Mouse (Mus musculus) activated CD4-positive, CD25-positive, alpha-beta regulatory T cell, adult 4 months (primary cell): ENCODE measurements around the gene Lix1l. TPM values are rescaled to one million over a fixed set of nuclear protein-coding genes. Genes with fewer than 3 reads are reported as not detected.

ENCODE experiments used
- ATAC-seq: one replicate; pipeline ENCODE4 v1.8.0; 2017
- polyA plus RNA-seq, 2 experiments: library from polyadenylated mRNA; unstranded; fragments of 100-300 nt; shearing (Covaris generic); gene quantifications; one replicate each; pipeline ENCODE4 v1.2.1; 2017

The Lix1l gene
- polyA plus RNA-seq, 2 experiments from 2014 or later = 0.09 to 0.14 TPM

DNA sequence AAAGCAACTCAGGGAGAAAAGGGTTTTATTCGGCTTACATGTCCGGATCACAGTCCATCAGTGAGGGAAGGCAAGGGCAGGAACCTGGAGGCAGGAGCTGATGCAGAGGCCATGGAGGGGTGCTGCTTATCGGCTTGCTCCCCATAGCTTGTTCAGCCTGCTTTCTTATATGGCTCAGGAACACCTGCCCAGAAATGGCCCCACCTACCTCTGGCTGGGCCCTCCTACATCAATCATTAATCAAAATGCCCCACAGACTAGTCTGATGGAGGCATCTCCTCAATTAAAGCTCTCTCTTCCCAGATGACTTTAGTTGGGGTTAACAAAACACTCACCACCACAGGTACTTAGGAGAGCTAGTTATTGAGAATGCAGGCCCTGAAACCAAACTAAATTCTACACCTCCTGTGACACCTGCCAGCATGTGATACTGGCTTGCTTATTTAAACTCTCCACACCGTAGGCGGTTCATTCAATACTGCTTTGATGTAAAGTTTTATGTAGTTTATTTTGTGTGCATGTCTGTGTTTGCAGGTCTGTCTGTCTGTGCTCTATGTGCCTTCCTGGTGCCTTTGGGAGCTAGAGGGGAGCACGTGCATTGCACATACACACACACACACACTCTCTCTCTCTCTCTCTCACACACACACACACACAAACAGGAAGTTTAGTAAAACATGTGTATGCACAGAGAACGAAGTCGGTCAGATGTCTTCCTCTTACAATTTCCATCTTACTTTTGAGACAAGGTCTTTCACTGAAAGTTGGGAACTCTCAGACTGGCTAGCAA, 34.1 kb upstream of the Lix1l start:
- ATAC-seq = no peak

DNA sequence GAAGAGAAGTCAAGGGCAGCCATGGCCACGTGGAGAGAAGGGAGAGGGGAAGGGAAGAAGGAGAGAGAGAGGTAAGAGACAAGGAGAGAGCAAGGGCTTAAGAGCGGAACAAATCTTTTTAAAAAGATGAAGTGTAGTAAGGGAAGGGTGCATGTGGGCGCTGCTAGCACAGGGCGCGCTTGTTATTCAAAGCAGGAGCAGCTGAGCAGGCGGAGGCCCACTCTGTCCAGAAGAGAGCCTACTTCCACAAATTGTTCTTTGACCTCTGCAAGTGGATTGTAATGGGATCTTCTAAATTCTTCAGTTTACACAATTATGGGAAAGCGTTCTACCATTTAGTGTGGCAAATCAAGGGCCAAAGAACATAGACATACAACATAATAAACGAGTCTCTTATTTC, 32.3 kb upstream of the Lix1l start:
- ATAC-seq = no peak

DNA sequence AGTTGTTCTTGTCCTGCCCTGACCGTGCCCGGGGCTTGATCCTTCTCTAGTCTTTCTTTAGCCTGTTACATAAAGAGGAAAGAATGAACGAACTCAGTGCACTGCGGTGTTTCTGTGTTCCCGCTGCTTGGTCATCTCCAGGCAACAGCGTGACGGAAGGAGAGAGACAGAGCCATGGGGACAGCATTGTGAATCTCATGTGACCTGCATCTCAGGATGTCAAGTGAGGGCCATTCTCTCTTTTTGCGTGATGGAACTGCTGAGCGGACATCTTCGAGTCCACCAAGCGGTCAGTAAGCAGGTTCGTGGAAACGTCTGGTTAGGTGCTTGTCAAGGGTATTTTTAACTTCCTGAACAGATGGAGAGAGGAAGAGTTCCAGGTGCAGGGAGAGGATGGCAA, 31.4 kb upstream of the Lix1l start:
- no peak for ATAC-seq

DNA sequence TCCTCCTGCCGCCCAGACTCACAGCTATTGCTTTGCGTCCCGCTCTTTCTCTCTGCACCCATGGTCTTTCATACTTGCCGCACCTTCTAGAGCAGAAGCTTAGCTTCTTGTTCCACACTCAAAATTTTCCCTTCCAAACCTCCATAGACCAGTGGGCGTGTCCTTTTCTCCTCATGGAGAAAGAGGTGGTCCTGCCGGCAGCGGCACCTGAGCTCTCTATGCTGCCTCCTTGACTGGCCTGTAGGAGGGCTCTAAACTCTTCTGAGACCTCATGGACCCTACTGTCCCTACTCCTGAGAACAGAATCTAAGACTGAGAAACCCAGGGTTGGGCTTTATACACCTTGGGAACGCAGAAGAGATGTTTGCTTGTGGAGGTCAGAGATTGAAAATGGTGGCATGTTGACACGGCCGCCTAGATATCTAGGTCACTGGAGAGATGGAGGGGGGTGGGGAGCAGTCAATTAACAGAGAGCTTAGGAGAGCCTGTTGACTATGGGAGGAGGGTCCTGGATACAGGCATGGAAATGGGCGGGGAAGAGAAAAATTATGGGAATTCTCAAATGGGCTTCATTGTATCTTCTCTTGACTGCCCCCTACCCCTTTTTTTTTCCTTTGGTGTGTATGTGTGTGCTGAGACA, 30.9 kb upstream of the Lix1l start:
- no peak for ATAC-seq

DNA sequence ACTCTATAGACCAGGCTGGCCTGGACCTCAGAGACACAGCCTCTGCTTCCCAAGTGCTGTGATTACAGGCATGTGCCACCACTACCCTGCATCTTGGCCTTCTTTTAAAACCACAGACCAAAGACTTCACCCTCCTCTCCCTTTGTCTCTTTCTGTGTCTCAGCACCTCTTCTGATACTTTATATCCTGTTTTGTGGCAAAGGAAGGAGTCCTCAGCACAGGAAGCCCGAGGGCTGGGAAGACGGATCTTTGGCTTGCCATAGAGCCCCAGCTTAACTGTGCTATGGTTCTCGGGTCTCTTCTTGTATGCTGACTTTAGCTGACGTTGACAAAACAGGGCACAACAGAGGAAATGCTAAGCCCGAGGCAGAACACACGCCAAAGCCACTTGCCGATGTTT, 30.3 kb upstream of the Lix1l start:
- ATAC-seq = peak; percentile 58

DNA sequence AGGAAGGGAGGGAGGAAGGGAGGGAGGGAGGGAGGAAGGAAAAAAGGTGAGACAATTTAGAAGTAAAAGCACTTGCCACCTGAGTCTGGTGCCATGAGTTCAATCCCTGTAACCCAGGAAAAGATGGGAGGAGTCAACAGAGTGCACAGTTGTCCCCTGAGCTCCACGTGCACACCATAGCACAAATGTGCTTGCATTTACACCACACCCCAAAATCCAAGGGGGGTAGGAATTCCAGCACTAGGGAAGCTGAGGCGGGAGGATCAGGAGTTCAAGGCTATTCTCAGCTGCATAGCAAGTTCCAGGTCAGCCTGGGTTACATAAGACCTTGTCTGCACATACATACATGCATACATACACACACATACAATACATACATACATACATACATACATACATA, 29.6 kb upstream of the Lix1l start:
- no peak for ATAC-seq

DNA sequence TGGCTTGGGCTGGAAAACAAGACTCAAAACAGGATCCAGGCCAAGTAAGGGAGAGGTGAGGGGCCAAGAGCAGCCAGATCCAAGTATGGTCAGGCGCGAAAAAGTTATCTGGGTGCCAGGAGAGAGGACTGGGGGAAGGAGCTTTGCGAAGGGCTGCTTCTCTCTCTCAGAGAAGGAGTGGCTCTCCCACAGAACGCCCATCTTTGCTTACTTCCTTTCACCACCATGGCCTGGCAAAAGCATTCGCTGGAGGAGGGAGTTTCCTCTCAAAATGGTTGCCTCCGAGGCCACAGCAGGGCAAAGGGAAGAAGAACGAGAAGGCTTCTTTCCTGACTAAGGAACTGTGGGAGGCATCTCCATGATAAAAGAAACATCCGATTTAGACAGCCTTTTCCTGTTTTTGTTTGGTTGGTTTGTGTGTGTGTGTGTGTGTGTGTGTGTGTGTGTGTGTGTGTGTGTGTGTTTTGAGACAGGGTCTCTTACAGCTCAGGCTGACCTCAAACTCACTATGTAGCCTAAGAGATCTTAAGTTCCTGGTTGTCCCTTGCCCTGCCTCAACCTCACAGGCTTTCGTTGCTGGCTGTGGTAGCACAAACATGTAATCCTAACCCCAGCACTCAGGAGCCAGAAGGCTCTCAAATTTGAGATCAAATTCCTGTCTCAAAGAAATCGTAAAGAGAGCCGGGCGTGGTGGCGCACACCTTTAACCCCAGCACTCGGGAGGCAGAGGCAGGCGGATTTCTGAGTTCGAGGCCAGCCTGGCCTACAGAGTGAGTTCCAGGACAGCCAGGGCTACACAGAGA, 28.9 kb upstream of the Lix1l start:
- ATAC-seq = no peak

DNA sequence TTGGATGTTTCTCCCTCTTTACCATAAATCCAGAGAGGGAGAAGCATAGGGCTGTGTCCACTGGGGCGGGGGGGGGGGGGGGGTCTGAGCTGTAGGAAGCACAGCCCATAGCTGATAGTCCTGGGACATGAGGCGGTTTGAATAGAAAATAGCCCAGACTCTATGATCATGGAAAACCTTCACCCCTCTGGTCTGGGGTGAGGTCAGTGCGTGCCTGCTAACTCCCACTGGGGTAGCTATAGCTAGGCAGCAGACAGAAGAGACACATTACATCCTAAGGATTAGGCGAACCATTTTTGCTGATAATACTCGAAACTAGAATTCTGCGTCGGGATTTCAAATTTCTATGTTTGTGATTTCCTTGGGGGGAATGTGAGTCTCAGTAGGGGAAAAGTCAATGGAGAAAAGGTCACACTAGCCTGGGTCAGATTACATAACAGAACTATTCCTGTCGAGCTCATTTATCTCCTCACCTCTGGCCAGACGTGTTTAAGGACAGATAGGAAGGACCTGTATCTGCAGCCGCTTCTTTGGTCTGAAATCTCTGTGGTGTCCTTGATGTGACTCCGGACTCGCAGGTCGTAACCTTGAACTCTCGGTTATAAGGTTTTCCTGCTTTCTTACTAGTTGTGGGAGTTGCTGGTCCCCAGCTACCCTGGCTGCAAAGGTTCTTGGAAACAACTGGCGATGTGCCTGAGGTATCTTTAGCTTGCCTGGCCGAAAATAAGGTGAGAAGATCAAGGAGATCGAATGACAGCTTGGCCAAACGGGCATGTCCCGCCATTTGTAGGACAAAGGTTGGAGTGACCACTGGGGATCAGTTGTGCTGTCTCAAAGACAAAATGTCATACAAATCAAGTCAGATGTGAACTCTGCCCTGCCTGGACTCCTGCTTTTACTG, 27.1 kb upstream of the Lix1l start:
- ATAC-seq = no peak

DNA sequence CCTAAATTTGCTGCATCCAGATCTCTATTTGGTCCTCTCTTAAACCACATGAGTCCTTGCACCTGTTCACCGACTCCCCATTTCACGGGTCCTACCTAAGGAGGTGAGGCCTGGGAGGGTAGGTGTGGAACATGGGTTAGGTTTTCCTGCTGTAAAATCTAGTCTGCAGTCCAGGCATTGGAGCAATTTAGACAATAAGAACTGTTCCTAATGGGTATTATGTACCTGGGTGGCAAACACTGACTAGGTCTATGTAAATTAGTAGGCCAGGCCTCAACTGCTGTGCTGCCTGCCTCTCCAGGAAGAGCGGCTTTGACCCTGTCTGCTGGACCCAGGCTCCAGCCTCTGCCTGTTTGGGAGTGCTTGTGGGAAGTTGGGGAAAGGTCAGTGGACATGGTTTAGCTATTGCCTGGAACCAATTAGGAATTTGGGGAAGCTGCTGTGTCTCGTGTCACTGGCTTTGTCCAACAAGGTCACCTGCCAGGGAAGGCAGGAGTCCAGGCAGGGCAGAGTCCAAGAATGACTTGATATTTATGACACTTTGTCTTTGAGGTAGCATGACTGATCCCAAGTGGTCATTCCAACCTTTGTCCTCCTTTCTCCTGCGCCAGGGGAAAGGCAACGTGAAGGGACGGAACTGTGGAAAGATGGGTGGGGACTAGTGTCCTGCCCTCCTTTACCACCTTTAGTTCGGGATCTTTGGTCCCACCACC, 25.5 kb upstream of the Lix1l start:
- ATAC-seq = no peak

DNA sequence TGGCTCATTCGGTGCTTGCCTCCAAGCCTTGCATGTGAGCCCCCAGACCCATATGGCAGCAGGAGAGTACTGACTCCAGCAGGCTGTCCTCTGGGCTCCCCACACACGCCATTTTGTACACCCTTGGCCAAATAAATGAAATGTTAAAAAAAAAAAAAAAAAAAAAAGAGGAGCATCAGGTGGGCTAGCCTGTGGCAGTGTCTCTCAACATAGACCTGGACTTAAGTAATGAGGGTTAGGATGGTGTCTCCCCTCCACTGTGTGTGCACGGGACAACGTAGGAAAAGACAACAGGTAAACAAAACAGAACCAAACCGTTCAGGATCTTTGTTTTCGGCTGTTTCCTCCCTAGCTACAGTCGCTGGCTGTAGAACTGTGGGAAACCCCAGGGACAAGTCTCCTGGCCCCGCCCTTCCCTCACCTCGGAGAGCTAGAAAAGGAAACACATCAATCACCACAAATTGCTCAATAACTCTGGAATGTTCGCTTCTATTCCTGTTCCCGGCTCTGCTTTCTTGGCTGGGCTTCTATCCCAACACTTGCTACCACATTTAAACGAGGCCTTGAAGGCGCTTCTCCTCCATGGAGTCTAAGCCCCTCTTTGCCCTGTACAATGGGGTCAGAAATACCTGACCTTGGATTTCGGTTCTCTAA, 24.8 kb upstream of the Lix1l start:
- ATAC-seq = no peak

DNA sequence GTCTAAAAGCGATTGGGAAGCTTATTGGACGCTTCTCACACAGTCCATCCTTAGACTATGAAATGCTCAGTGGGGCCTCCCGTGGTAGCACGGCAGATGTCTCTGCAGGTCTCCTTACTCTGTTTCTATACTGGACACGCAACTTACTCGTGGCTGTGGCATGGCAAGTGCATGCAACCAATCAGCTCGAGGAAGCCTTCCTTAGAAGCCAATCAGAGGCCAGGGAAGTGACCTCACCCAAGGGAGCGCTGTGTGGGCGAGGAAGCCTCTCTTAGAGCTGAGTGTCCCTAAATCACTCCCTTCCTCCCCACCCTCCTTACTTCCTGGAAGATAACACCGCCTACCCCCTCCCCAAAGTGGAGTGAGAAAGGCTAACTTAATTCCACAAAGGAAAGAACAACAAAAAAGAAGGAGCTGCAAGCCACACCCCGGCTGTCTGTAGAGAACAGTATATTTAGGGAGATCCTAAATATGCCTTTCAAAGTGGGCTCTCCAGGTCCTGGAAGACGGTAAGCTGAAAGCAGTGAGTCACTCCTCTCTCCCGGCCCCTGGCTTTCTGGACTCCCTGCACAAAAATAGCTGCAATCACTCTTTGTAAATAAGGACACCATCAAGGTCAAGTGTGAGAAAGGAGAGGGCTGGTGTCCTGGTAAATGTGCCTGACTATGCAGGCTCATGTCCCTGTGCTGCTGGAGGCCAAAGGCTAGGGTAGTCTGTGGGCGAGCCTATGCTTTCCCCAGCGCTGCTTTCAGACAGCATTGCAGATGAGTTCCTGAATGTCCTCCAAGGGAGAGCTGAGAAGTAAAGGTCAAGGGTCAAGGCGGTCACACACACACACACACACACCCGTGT, 24.0 kb upstream of the Lix1l start, which contains the start of gene Gm16253:
Gm16253 (plus strand) TSS at position 295 of the 852 bp plus-strand sequence.
- ATAC-seq = peak; percentile 86

DNA sequence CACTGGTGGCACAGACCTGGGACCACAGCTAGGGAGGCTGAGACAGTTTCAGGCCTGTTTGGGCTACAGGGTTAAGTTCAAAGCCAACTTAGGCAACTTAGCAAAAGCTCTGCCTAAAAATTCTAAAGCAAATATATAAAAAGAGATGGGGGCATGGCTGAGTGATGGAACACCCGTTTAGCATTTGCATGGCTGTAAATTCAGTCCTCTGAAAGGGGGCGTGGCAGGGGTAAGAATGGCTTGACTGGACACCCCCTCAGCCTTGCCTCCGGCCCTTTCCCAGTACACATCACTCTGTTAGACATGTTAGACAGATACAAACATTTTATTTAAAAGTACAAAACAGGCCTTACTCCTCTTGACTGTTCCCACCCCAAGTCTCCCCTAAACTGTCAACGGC, 23.4 kb upstream of the Lix1l start:
- no peak for ATAC-seq

DNA sequence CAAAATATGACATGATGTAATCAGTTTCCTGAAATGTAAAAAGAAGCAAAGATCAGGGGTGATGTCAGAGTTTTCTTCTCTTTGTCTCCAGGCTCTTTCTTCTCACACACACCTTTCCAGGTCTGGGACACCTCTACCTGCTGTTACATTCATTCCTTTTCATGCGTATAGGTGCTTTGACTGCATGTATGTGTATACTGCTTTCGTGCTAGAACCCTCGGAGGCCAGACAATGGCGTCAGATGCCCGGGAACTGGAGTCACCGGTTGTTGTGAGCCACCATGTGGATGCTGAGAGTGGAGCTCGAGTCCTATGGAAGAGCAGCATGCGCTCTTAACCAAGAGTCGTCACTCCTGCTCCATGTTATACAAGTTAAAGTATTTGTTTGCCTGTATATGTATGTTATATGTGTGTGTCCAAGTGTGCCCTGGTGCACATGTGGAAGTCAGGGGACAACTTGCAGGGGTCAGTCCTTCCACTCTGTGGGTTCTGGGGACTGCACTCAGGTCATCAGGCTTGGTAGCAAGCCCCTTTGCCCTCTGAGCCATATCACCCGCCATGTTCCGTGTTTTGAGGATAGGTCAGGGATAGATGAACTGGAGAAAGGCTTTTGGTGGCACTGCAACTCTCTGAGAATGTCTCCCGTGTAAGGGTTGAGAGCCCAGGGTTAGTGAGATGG, 22.2 kb upstream of the Lix1l start:
- no peak for ATAC-seq

DNA sequence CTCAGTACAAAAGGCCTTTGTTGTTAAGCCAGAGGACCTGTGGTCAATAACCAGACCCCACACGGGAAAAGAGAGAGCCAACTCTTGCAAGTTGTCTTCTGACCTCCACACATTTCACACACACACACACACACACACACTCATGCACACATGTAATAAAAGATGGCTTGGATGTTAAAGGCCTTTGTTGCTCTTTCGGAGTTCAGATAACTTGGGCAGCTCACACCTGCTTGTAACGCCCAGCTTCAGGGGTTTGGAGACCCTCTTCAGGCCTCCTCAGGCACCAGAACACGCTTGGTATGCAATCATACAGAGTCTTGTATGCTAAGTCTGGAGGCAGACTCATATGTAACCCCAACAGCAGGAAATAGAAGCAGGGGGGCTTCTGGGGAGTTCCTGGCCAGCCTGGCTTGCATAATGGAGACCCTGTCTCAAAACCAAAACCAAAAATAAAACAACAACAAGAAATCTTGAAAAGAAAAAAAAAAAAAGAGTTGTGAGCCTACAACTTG, 21.7 kb upstream of the Lix1l start:
- ATAC-seq = no peak

DNA sequence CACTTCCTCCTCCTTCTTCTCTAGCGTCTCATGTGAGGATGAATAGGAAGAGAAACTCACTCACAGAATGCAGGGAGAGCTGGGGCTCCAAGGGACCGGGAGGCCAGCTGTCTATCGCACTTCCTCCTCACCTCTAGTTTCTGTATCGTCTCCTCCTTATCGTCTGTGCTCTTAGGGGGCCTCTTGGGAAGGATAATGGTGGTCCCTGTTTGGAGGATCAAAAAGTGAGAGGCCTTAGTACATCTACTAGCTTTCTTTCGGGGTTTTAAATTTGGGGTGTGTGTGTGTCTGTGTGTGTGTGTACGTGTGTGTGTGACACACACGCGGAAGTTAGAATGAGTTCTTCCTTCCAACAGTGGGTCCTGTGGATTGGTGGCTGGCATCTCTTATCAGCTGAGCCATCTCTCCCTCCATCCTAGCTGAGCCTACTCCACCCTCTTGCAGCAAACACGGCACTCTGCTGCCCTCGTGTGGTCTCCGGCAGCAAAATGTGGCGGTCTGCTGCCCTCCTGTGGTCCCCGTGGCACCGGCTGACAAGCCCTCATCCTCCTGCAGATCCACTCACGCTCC, 21.0 kb upstream of the Lix1l start:
- ATAC-seq = peak; percentile 53

DNA sequence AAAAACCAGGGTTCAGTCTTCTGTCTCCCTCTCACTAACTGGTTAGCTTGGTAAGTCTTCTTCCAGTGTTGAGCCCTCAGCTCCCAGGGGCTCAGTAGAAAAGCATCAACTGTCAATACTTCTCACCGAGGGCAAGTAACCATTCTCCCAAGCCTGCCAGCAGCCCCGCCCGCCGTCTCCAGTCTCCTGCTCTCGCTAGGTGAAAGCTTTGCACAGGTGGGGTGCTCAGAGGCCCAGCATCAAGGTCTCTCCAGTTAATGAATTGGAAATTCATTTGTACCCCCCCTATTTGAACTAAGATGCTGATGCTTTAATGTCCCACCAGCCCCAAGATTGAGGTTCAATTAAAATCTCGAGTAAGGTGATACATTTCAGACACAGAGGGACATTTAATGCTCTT, 19.8 kb upstream of the Lix1l start:
- ATAC-seq = no peak

DNA sequence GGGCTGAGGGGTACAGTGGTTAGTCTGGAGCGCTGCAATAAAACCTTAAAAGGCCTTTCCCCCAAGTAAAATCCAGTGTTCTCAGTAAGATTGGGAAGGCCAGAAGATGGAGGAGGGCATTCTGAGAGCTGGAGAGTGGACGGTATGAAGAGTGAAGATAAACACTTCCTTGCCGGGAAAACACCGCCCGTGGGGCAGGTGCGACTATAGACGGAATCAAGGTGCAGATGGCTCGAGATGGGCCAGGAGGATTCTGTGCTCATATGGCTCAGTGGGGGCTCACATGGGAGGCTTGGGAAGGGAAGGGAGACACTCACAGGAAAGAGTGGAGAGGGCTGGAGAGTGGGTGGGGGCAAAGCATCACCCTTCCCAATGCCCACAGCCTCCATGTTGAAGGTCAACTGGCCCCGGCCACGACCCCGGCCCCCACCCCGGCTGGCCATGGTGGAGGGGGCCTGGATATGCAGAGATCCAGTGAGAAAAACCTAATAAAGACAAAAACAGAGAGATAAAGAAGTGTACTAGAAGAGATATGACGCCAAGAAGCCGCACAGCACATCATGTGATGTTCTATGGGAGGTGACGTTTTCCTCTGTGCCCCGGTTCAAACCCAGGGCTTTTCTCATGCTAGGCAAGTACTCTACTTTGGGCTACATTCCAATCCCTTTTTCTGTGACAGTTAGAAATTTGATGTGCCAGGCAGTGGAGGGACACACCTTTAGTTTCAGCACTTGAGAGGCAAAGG, 19.0 kb upstream of the Lix1l start:
- ATAC-seq = no peak

DNA sequence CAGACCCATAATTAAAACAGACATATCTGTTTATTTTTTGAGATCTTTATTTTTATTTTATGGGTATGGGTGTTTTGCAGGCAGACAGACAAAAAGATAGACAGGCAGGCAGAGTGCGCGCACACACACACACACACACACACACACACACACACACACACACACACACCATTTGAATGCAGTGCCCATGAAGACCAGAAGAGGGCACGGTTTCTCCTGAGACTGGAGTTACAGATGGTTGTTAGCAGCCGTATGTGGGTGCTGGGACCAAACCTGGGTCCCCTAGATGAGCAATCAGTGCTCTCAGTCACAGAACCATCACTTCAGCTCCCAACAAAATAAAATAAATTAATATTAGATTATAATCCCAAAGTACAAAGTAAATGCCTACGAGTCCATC, 17.6 kb upstream of the Lix1l start:
- ATAC-seq = no peak
